Mouse (Mus musculus) heart, postnatal 36 days (tissue): ENCODE measurements at regions not wholly inside any gene's neighbourhood (a gene's known extent, or its start where the extent isn't known, plus 50 kb on each side); places are given as distances from the start of the nearest gene placed in this dataset.

Experiments used
- DNase-seq, 2 experiments: peaks; one replicate each; pipeline ENCODE4 v3.0.0; 2021 to 2022
- intact Hi-C: fragments of 180-260 bp; cut with DNase I; formaldehyde crosslinking; loops from one replicate; pipeline ENCODE4 v1.15.1; 2025

GRCm38 (mm10) chr8:8307487-8307886 lies 353.6 kb downstream of the Efnb2 start:
- intact Hi-C loops: no loop called here
- no peak for DNase-seq

GRCm38 (mm10) chr8:8299965-8300767 lies 360.9 kb downstream of the Efnb2 start:
- intact Hi-C loops: no loop called here
- DNase-seq: no peak

- no peak for DNase-seq
- intact Hi-C loops: no loop called here
These were observed 368.3 kb downstream of the Efnb2 start for GRCm38 (mm10) chr8:8292577-8293247.

GRCm38 (mm10) chr8:8285876-8286275 lies 375.2 kb downstream of the Efnb2 start:
- intact Hi-C loops: no loop called here
- no peak for DNase-seq

GRCm38 (mm10) chr8:8274987-8275386 lies 386.1 kb downstream of the Efnb2 start:
- intact Hi-C loops: no loop called here
- no peak for DNase-seq

- intact Hi-C loops: no loop called here
- DNase-seq: peak in 1 of 2 experiments; percentile 4
These were observed 386.8 kb downstream of the Efnb2 start for GRCm38 (mm10) chr8:8274211-8274641.

- no peak for DNase-seq
- intact Hi-C loops: no loop called here
These were observed 402.2 kb downstream of the Efnb2 start for GRCm38 (mm10) chr8:8258855-8259254.

- no peak for DNase-seq
These were observed 402.8 kb downstream of the Efnb2 start for GRCm38 (mm10) chr8:8258231-8258638.

GRCm38 (mm10) chr8:8256327-8256726 lies 404.7 kb downstream of the Efnb2 start:
- DNase-seq: no peak
- intact Hi-C loops: no loop called here

More at GRCm38 (mm10) chr8:8258231-8258638, 402.8 kb downstream of the Efnb2 start:
- intact Hi-C loops: no loop called here

- DNase-seq: no peak
- intact Hi-C loops: no loop called here
These were observed 406.6 kb downstream of the Efnb2 start for GRCm38 (mm10) chr8:8254446-8254845.

- DNase-seq: no peak
- intact Hi-C loops: no loop called here
These were observed 416.4 kb downstream of the Efnb2 start for GRCm38 (mm10) chr8:8244599-8244998.

- no peak for DNase-seq
- intact Hi-C loops: no loop called here
These were observed 419.1 kb downstream of the Efnb2 start for GRCm38 (mm10) chr8:8241755-8242501.

- intact Hi-C loops: no loop called here
- DNase-seq: no peak
These were observed 419.9 kb downstream of the Efnb2 start for GRCm38 (mm10) chr8:8241051-8241688.

- DNase-seq: peak; percentile 4 to 5
These were observed 421.6 kb downstream of the Efnb2 start for GRCm38 (mm10) chr8:8239489-8239888.

GRCm38 (mm10) chr8:8238051-8238450 lies 423.0 kb downstream of the Efnb2 start:
- intact Hi-C loops: no loop called here

More at GRCm38 (mm10) chr8:8239489-8239888, 421.6 kb downstream of the Efnb2 start:
- intact Hi-C loops: no loop called here

GRCm38 (mm10) chr8:8233616-8234015 lies 427.4 kb downstream of the Efnb2 start:
- no peak for DNase-seq
- intact Hi-C loops: no loop called here

More at GRCm38 (mm10) chr8:8238051-8238450, 423.0 kb downstream of the Efnb2 start:
- no peak for DNase-seq

- intact Hi-C loops: no loop called here
- DNase-seq: no peak
These were observed 427.9 kb downstream of the Efnb2 start for GRCm38 (mm10) chr8:8233156-8233555.

GRCm38 (mm10) chr8:8231996-8232632 lies 428.9 kb downstream of the Efnb2 start:
- DNase-seq: no peak
- intact Hi-C loops: no loop called here

GRCm38 (mm10) chr8:8231308-8231985 lies 429.6 kb downstream of the Efnb2 start:
- intact Hi-C loops: no loop called here

More at GRCm38 (mm10) chr8:8231308-8231985, 429.6 kb downstream of the Efnb2 start:
- DNase-seq: no peak
